Mouse (Mus musculus): ENCODE measurements around the gene Obp2b.
A peak's percentile ranks its signal among the peaks of the same experiment; 100 is the strongest.

Gene Obp2b

GRCm38 (mm10) chr2:25776717-25777116, 39.9 kb downstream of the Obp2b start, which contains the start of gene Lcn11:
TSS of gene Lcn11 (plus strand) at chr2:25777017.
- DNase-seq (ENCODE audit: low spot score in 2 of 2) = no peak

DNA sequence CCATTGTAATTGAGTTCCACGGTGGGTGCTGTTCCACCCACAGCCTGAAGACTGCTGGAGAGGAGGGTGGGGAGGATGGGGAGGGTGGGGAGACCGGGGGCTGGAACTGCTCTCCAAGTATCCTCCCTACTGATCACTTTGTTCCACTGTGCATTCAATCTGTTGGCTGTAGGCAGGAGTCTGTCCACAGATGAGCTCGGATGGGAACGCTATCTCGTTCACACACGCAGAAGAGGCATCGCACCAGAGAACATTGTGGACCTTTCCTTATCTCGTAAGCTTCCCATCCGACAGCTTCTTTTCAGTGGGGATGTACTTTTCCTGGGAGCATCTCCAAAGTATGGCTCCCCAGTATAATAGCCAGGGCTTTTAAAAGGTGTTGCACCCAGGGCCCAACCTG, 42.3 kb downstream of the Obp2b start:
- DNase-seq (ENCODE audit: low spot score in 2 of 2) = no peak

DNA sequence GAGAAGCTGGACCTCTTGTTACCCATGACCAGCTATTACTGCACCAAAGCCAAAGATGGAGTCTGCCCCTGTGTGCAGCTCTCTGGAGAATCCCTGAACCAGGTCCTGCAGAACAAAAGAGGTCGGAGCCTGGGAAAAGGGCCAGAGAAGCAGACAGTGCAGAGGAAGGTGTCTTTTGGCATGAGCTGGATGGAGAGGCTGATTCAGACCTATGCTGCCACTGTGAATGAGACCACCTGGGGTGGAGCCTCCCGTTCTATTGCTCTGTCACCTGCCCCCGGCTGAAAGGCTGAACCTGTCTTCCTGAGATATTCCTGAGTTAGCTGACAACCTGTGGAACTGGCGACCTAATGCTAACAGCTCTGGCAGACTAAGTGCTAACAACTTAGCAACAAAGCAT, 44.1 kb downstream of the Obp2b start:
- no peak for DNase-seq (ENCODE audit: low spot score in 2 of 2)

DNA sequence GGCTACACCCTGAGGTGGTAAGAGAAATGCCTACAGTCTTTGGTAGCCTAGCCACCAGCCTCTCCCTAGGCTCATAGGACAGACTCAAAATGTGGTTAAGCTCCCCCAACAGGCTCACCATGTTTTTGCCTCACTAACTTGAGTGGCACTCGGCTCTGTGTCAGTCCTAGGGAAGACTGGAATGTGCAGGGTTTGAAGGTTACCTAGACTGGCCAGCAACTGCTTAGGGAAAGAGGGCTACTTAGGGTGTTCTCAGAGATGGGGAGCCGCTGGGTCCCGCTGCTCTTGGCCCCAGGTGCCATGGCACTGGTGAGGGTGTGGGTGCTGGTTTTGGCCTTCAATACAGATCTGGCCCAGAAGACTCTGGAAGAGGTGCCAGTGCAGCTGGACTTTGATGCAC, 45.1 kb downstream of the Obp2b start, which contains the start of gene Gm13539:
Gm13539 (plus strand) TSS at position 301 of the 400 bp plus-strand sequence.
- no peak for DNase-seq (ENCODE audit: low spot score in 2 of 2)

DNA sequence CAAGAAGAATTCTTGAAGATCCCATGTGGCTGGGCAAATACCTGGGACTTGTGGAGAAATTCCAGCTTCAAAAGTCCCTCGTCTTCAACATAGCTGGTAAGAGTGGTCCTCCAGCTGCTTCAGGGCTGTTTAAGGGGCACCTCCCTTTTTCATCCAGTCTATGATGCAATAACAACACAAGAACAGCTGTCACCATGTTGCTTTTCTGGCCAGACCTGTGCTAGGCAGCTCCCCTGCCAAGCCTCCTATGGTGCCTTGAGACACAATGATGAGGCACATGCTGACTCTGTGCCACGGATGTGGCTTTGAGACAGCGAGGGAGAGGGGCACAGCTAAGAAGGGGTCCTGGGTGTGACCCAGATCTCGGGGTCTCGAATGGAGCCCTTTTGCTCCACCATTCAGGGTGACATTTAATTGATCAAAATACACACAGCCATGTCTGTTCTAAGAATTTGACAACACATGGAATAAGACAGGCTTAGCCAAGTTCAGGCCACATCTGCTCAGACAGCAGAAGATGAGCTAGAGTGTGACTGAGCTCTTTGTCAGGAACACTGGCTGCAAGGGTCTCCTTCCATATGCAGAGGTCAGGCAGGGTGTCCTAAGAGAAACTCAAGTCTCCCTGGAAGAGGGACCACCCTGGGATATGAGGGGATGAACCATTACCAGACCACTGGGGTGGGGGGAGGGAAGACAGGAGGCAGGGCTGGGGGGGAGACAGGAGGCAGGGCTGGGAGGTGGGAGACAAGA, 48.9 kb downstream of the Obp2b start:
- peak in 1 of 2 experiments; percentile 3 for DNase-seq (ENCODE audit: low spot score in 2 of 2)

DNA sequence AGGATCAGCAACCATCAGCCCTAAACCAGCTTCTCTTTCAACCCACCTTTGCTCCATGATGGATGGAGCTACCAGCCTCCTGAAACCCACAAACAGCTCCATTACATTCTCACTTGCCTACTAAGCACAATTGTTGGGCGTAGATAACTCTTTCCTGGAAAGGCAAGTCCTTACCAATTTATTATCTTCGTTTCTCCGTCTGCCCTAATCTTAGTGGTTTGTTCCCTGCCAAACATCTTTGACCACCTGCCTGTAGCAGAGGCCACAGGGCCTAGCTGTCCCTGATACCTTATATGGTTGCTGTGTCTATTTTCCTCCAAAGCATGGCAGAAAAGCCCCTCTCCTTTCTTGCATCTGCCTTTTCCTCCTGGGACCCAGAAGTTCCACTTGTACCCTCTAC, 52.3 kb downstream of the Obp2b start:
- DNase-seq (ENCODE audit: low spot score in 2 of 2) = no peak
